Mouse (Mus musculus): Measurements from ENCODE around the gene Map4k2.

DNA sequence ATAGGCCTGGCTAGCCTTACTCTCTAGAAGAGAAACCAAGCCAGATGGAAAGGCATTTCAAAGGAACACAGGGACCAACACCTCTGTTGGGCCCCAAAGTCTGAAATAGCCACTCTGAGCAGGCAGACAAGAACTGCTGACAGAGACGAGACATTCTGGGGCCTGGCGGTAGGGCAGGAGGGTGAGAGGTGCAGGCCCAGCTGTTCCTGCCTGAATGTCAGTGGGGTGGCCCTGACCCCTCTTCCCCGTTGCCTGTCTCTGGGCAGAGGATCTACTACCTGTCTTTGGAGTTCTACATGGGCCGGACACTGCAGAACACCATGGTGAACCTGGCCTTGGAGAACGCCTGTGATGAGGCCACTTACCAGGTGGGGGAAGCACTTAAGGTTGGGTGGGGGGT lies 44.5 kb downstream of the Map4k2 start:
- no peak for TF ChIP-seq CTCF (IDR thresholded peaks at IDR 0.05; ENCODE audit: low read depth, low read length)
- TF ChIP-seq POLR2A (IDR thresholded peaks at IDR 0.05; ENCODE audit: borderline replicate concordance, low read depth, low read length): no peak
